Mouse (Mus musculus) forebrain, embryonic 15.5 days (tissue): ENCODE measurements around the gene Cpped1. TPM values are rescaled to one million over a fixed set of nuclear protein-coding genes. Genes with fewer than 3 reads are reported as not detected.

Experiments
- ATAC-seq: fragments of 200-750 bp; cut with Nextera tagmentation; replicated peaks from 2 replicates; pipeline ENCODE4 v1.8.0; 2017; ENCODE audit warnings: mild to moderate bottlenecking, moderate TSS enrichment, moderate library complexity
- H3K27ac ChIP-seq: fragments of 300-500 bp; sonication (generic); replicated peaks from 2 replicates; pipeline ENCODE4 v1.5.1; 2015; ENCODE audit warnings: mild to moderate bottlenecking, inconsistent platforms
- H3K27me3 ChIP-seq: fragments of 300-500 bp; sonication (generic); 2 replicates; pipeline ENCODE4 v1.6.1; 2015; ENCODE audit warnings: inconsistent platforms
- H3K36me3 ChIP-seq: fragments of 300-500 bp; sonication (generic); 2 replicates; pipeline ENCODE4 v1.6.1; 2015; ENCODE audit warnings: mild to moderate bottlenecking, inconsistent platforms
- H3K4me1 ChIP-seq: fragments of 300-500 bp; sonication (generic); 2 replicates; pipeline ENCODE4 v1.6.1; 2015; ENCODE audit warnings: inconsistent platforms
- H3K4me2 ChIP-seq: fragments of 300-500 bp; sonication (generic); replicated peaks from 2 replicates; pipeline ENCODE4 v1.6.1; 2015; ENCODE audit warnings: mild to moderate bottlenecking, inconsistent platforms
- H3K4me3 ChIP-seq: fragments of 300-500 bp; sonication (generic); 2 replicates; pipeline ENCODE4 v1.5.1; 2015; ENCODE audit warnings: mild to moderate bottlenecking, inconsistent platforms
- H3K9ac ChIP-seq: fragments of 300-500 bp; sonication (generic); replicated peaks from 2 replicates; pipeline ENCODE4 v1.6.1; 2015; ENCODE audit warnings: mild to moderate bottlenecking, inconsistent platforms
- H3K9me3 ChIP-seq: fragments of 300-500 bp; sonication (generic); 2 replicates; pipeline ENCODE4 v1.6.1; 2016; ENCODE audit warnings: inconsistent platforms
- WGBS: fragments of 180-500 bp; shearing (Covaris S2); methylation state at CpG from one replicate; pipeline ENCODE4 v1.1.7; 2015; ENCODE audit warnings: mixed read lengths; 5-methylcytosine and 5-hydroxymethylcytosine counted together
- polyA plus RNA-seq: library from polyadenylated mRNA; unstranded; fragments of >200 nt; fragmentation: Nextera tagmentation; extraction: Ambion mirVana; gene quantifications from 2 replicates; pipeline ENCODE4 v1.2.1, GENCODE M21; 2015

The Cpped1 gene
- polyA plus RNA-seq, 1 experiment from 2014 or later, result 13.6 TPM

GRCm38 (mm10) chr16:11785806-11786205, 123.4 kb downstream of the Cpped1 start:
- Histone ChIP-seq H3K27ac (no peak overlapping the region), H3K27me3 (no peaks in the 10 kb centered on the region), H3K9ac (no peak overlapping the region), H3K9me3 (no peaks in the 10 kb centered on the region), H3K4me3 (no peak overlapping the region), H3K4me1 (no peaks in the 10 kb centered on the region), H3K4me2 (no peak overlapping the region), H3K36me3 (no peaks in the 10 kb centered on the region)
- no peak for ATAC-seq
- 74% methylated on average over 4 of the region's 4 CpGs for WGBS

- WGBS, result 60% methylated on average over 4 of the region's 4 CpGs
- ATAC-seq, result no peak
- no peaks in the 10 kb centered on the region for H3K36me3 ChIP-seq
Measured at GRCm38 (mm10) chr16:11784354-11784753, 124.9 kb downstream of the Cpped1 start.

GRCm38 (mm10) chr16:11783337-11783736, 125.9 kb downstream of the Cpped1 start:
- Histone ChIP-seq H3K27ac (no peak overlapping the region), H3K4me3 (no peak overlapping the region), H3K27me3 (no peaks in the 10 kb centered on the region), H3K4me1 (0 out of 2 replicates have a peak, but pooled peaks cover 4% of the 10 kb centered on the region), H3K4me2 (no peak overlapping the region), H3K9ac (no peak overlapping the region), H3K9me3 (no peaks in the 10 kb centered on the region), H3K36me3 (no peaks in the 10 kb centered on the region)
- ATAC-seq, result no peak

More at GRCm38 (mm10) chr16:11784354-11784753, 124.9 kb downstream of the Cpped1 start:
- H3K27ac ChIP-seq, result no peak overlapping the region
- no peaks in the 10 kb centered on the region for H3K27me3 ChIP-seq
- H3K4me2 ChIP-seq, result no peak overlapping the region
- no peak overlapping the region for H3K9ac ChIP-seq
- 0 out of 2 replicates have a peak, but pooled peaks cover under 1% of the 10 kb centered on the region for H3K4me1 ChIP-seq
- no peaks in the 10 kb centered on the region for H3K9me3 ChIP-seq
- no peak overlapping the region for H3K4me3 ChIP-seq

GRCm38 (mm10) chr16:11782082-11782481, 127.2 kb downstream of the Cpped1 start:
- no peak overlapping the region for H3K4me3 ChIP-seq
- H3K27ac ChIP-seq, result no peak overlapping the region; the same call in 1 of the 2 replicates
- no peak overlapping the region for H3K9ac ChIP-seq
- H3K9me3 ChIP-seq, result no peaks in the 10 kb centered on the region
- H3K4me2 ChIP-seq, result no peak overlapping the region
- no peaks in the 10 kb centered on the region for H3K27me3 ChIP-seq
- ATAC-seq, result no peak
- WGBS, result 48% methylated on average over 2 of the region's 2 CpGs
- H3K4me1 ChIP-seq, result 0 out of 2 replicates have a peak, but pooled peaks cover 4% of the 10 kb centered on the region
- H3K36me3 ChIP-seq, result no peaks in the 10 kb centered on the region

GRCm38 (mm10) chr16:11778715-11779460, 130.4 kb downstream of the Cpped1 start:
- no peak overlapping the region for H3K4me3 ChIP-seq
- H3K4me2 ChIP-seq, result no peak overlapping the region
- no peak overlapping the region for H3K27ac ChIP-seq
- H3K27me3 ChIP-seq, result no peaks in the 10 kb centered on the region
- ATAC-seq, result no peak
- no peaks in the 10 kb centered on the region for H3K36me3 ChIP-seq
- H3K9me3 ChIP-seq, result no peaks in the 10 kb centered on the region
- H3K4me1 ChIP-seq, result 0 out of 2 replicates have a peak, but pooled peaks cover 4% of the 10 kb centered on the region
- 82% methylated on average over 9 of the region's 9 CpGs for WGBS
- no peak overlapping the region for H3K9ac ChIP-seq

GRCm38 (mm10) chr16:11778191-11778590, 131.1 kb downstream of the Cpped1 start:
- WGBS, result 81% methylated on average over 5 of the region's 5 CpGs
- Histone ChIP-seq H3K4me2 (no peak overlapping the region), H3K27me3 (no peaks in the 10 kb centered on the region), H3K9ac (no peak overlapping the region), H3K9me3 (no peaks in the 10 kb centered on the region), H3K4me3 (no peak overlapping the region), H3K27ac (no peak overlapping the region), H3K36me3 (no peaks in the 10 kb centered on the region), H3K4me1 (0 out of 2 replicates have a peak, but pooled peaks cover 4% of the 10 kb centered on the region)
- no peak for ATAC-seq

GRCm38 (mm10) chr16:11776528-11776927, 132.7 kb downstream of the Cpped1 start:
- no peak for ATAC-seq
- WGBS, result 32% methylated on average over 3 of the region's 3 CpGs

GRCm38 (mm10) chr16:11774321-11774720, 134.9 kb downstream of the Cpped1 start:
- no peaks in the 10 kb centered on the region for H3K36me3 ChIP-seq
- no peak overlapping the region for H3K4me2 ChIP-seq
- WGBS, result 71% methylated on average over 1 of the region's 1 CpGs
- no peak overlapping the region for H3K27ac ChIP-seq
- no peak for ATAC-seq
- no peak overlapping the region for H3K4me3 ChIP-seq
- H3K4me1 ChIP-seq, result 0 out of 2 replicates have a peak, but pooled peaks cover 3% of the 10 kb centered on the region
- H3K9ac ChIP-seq, result no peak overlapping the region
- no peaks in the 10 kb centered on the region for H3K9me3 ChIP-seq
- H3K27me3 ChIP-seq, result no peaks in the 10 kb centered on the region

More at GRCm38 (mm10) chr16:11776528-11776927, 132.7 kb downstream of the Cpped1 start:
- H3K27ac ChIP-seq, result no peak overlapping the region
- H3K4me2 ChIP-seq, result no peak overlapping the region
- H3K9me3 ChIP-seq, result no peaks in the 10 kb centered on the region
- no peak overlapping the region for H3K9ac ChIP-seq
- no peaks in the 10 kb centered on the region for H3K36me3 ChIP-seq
- H3K27me3 ChIP-seq, result no peaks in the 10 kb centered on the region
- 0 out of 2 replicates have a peak, but pooled peaks cover 4% of the 10 kb centered on the region for H3K4me1 ChIP-seq
- no peak overlapping the region for H3K4me3 ChIP-seq

GRCm38 (mm10) chr16:11772318-11772717, 136.9 kb downstream of the Cpped1 start:
- ATAC-seq, result no peak
- H3K27ac ChIP-seq, result no peak overlapping the region
- H3K4me1 ChIP-seq, result no peaks in the 10 kb centered on the region
- no peak overlapping the region for H3K4me3 ChIP-seq
- H3K4me2 ChIP-seq, result no peak overlapping the region
- H3K27me3 ChIP-seq, result no peaks in the 10 kb centered on the region
- no peaks in the 10 kb centered on the region for H3K9me3 ChIP-seq
- 56% methylated on average over 2 of the region's 2 CpGs for WGBS
- no peak overlapping the region for H3K9ac ChIP-seq
- no peaks in the 10 kb centered on the region for H3K36me3 ChIP-seq

- H3K4me1 ChIP-seq, result no peaks in the 10 kb centered on the region
- ATAC-seq, result no peak
- H3K36me3 ChIP-seq, result no peaks in the 10 kb centered on the region
- no peak overlapping the region for H3K4me2 ChIP-seq
- H3K9me3 ChIP-seq, result no peaks in the 10 kb centered on the region
- no peaks in the 10 kb centered on the region for H3K27me3 ChIP-seq
- H3K9ac ChIP-seq, result no peak overlapping the region
- no peak overlapping the region for H3K4me3 ChIP-seq
- WGBS, result 94% methylated on average over 7 of the region's 7 CpGs
- H3K27ac ChIP-seq, result no peak overlapping the region
Measured at GRCm38 (mm10) chr16:11757951-11758350, 151.3 kb downstream of the Cpped1 start.

- Histone ChIP-seq H3K4me3 (no peak overlapping the region), H3K36me3 (no peaks in the 10 kb centered on the region), H3K27ac (no peak overlapping the region), H3K27me3 (no peaks in the 10 kb centered on the region), H3K9me3 (no peaks in the 10 kb centered on the region), H3K4me1 (no peaks in the 10 kb centered on the region), H3K4me2 (no peak overlapping the region), H3K9ac (no peak overlapping the region)
- 90% methylated on average over 8 of the region's 8 CpGs for WGBS
- ATAC-seq, result no peak
Measured at GRCm38 (mm10) chr16:11757471-11757870, 151.8 kb downstream of the Cpped1 start.

- ATAC-seq, result no peak
- WGBS, result 64% methylated on average over 1 of the region's 1 CpGs
Measured at GRCm38 (mm10) chr16:11756598-11757245, 152.5 kb downstream of the Cpped1 start.

More at GRCm38 (mm10) chr16:11756598-11757245, 152.5 kb downstream of the Cpped1 start:
- Histone ChIP-seq H3K27ac (no peak overlapping the region), H3K36me3 (no peaks in the 10 kb centered on the region), H3K27me3 (no peaks in the 10 kb centered on the region), H3K9me3 (no peaks in the 10 kb centered on the region), H3K4me1 (no peaks in the 10 kb centered on the region), H3K9ac (no peak overlapping the region), H3K4me2 (no peak overlapping the region), H3K4me3 (no peak overlapping the region)
